Mouse (Mus musculus) C2C12 (cell line): Measurements from ENCODE around the gene Col9a3. TPM values are rescaled to one million over a fixed set of nuclear protein-coding genes. Genes with fewer than 3 reads are reported as not detected.

Source experiments
- H3K27me3 ChIP-seq: one replicate; pipeline ENCODE4 v1.6.1; 2011; ENCODE audit not compliant: control insufficient read depth, insufficient read depth, insufficient read length
- H3K36me3 ChIP-seq: one replicate; pipeline ENCODE4 v1.6.1; 2011; ENCODE audit not compliant: control insufficient read depth, insufficient read depth
- H3K4me3 ChIP-seq: one replicate; pipeline ENCODE4 v1.5.1; 2011; ENCODE audit warnings: mild to moderate bottlenecking, control low read depth; ENCODE audit not compliant: poor library complexity, insufficient read depth, severe bottlenecking
- H3K79me2 ChIP-seq: one replicate; pipeline ENCODE4 v1.6.1; 2011; ENCODE audit not compliant: control insufficient read depth, insufficient read depth
- H3K79me3 ChIP-seq: one replicate; pipeline ENCODE4 v1.6.1; 2011; ENCODE audit warnings: low read depth, control low read depth
- H3ac ChIP-seq: one replicate; pipeline ENCODE3; 2011; ENCODE audit warnings: low read depth; ENCODE audit not compliant: control insufficient read depth, insufficient read length
- CEBPB ChIP-seq: IDR thresholded peaks from one replicate; pipeline ENCODE4 v1.6.1; 2011; ENCODE audit warnings: low read depth, mild to moderate bottlenecking, control low read depth, moderate library complexity
- CTCF ChIP-seq: IDR thresholded peaks from one replicate; pipeline ENCODE4 v1.5.1; 2011; ENCODE audit not compliant: control insufficient read depth, insufficient read depth, insufficient read length
- FOSL1 ChIP-seq: IDR thresholded peaks from one replicate; pipeline ENCODE4 v1.8.0; 2011; ENCODE audit warnings: mild to moderate bottlenecking, low read length; ENCODE audit not compliant: poor library complexity, insufficient read depth, severe bottlenecking
- MAX ChIP-seq: IDR thresholded peaks from one replicate; pipeline ENCODE4 v1.6.1; 2011; ENCODE audit warnings: mild to moderate bottlenecking, control low read depth
- MYOD1 ChIP-seq: IDR thresholded peaks from one replicate; pipeline ENCODE4 v1.6.1; 2011; ENCODE audit warnings: low read depth; ENCODE audit not compliant: control insufficient read depth, insufficient read length
- MYOG ChIP-seq: IDR thresholded peaks from one replicate; pipeline ENCODE4 v1.6.1; 2011; ENCODE audit not compliant: control insufficient read depth, insufficient read length; ENCODE audit errors: extremely low read depth
- USF1 ChIP-seq: IDR thresholded peaks from one replicate; pipeline ENCODE4 v1.6.1; 2011; ENCODE audit warnings: low read depth, mild to moderate bottlenecking, control low read depth, moderate library complexity
- long read RNA-seq, 2 experiments: library from polyadenylated mRNA; unstranded; transcript quantifications; one replicate each; pipeline ENCODE4 v2.0.0; 2019 to 2020
- polyA plus RNA-seq: library from polyadenylated mRNA; unstranded; fragments of >200 nt; fragmentation: generic; extraction: Trizol; gene quantifications from one replicate; pipeline ENCODE4 v1.2.1, GENCODE M21; 2012; ENCODE audit warnings: missing spikeins

Gene Col9a3
- 0.21 TPM for polyA plus RNA-seq
- long read RNA-seq, experiment 1, result 0 reads
- long read RNA-seq, experiment 2, result 0 reads

DNA sequence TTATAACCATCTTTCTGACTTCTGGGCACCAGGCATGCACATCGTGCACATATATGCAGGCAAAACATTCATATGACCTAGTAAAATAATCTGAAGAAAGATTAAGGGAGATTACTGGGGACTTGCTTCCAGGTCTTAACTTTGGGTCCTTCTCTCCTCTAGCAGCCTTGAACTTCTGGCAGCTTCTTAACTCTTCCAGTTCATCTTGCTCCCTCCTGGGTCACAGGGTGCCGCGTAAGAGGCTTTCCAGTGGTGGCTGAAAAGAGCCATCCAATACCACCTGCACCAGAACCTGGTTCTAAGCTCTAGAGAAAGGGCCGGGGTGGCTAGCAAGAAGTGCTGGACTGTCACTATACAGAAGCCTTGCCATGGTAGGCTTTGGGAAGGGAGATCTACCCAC is at the start of gene Col9a3:
TSS of gene Col9a3 (plus strand) at position 301 of the 400 bp plus-strand sequence.
- no peak within 1 kb of the TSS for H3K4me3 ChIP-seq
- no peaks in the 10 kb centered on the region for H3K27me3 ChIP-seq

GRCm38 (mm10) chr2:180552340-180552739 is 45.2 kb upstream of the Col9a3 start:
- peaks cover 41% of the 10 kb centered on the region for H3K27me3 ChIP-seq
- H3K79me2 ChIP-seq, result no peaks in the 10 kb centered on the region
- no peaks in the 10 kb centered on the region for H3K36me3 ChIP-seq
- H3K4me3 ChIP-seq, result no peak overlapping the region
- H3ac ChIP-seq, result no peak overlapping the region
- no peaks in the 10 kb centered on the region for H3K79me3 ChIP-seq
- TF ChIP-seq USF1, result no peak
- TF ChIP-seq CEBPB, result no peak
- no peak for TF ChIP-seq MYOG
- no peak for TF ChIP-seq CTCF
- TF ChIP-seq FOSL1, result no peak
- TF ChIP-seq MYOD1, result no peak
- no peak for TF ChIP-seq MAX

More for the DNA sequence above, at the start of gene Col9a3:
- TF ChIP-seq CEBPB (no peak), MYOD1 (no peak), FOSL1 (no peak), MYOG (no peak)
- no peak within 1 kb of the TSS for H3ac ChIP-seq
- no peaks in the 10 kb centered on the region for H3K79me3 ChIP-seq
- no peaks in the 10 kb centered on the region for H3K79me2 ChIP-seq
- peaks cover 18% of the 10 kb centered on the region for H3K36me3 ChIP-seq

DNA sequence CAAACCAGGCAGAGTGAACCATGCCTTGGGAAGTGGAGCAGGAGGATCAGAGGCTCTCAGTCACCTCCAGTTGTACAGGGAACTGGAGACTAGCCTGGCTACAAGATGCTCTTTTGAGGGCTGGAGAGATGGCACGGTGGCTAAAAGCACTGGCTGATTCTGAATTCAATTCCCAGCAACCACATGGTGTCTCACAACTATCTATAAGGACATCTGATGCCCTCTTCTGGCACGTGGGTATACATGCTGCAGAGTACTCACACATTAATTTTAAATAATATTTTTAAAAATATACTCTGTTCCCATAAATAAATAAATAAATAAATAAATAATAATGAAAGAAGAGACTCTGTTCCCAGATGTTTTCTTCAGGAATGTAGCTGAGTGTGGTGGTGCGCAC is 42.4 kb upstream of the Col9a3 start:
- Histone ChIP-seq H3K79me2 (no peaks in the 10 kb centered on the region), H3K27me3 (peaks cover 27% of the 10 kb centered on the region), H3K4me3 (no peak overlapping the region), H3ac (no peak overlapping the region), H3K36me3 (no peaks in the 10 kb centered on the region), H3K79me3 (no peaks in the 10 kb centered on the region)
- peak; percentile 2 for TF ChIP-seq CTCF
- TF ChIP-seq MAX, result no peak

- no peaks in the 10 kb centered on the region for H3K36me3 ChIP-seq
- H3K79me2 ChIP-seq, result no peaks in the 10 kb centered on the region
- no peak overlapping the region for H3ac ChIP-seq
- H3K4me3 ChIP-seq, result no peak overlapping the region
- H3K79me3 ChIP-seq, result no peaks in the 10 kb centered on the region
- TF ChIP-seq CEBPB (no peak), USF1 (no peak)
- peaks cover 14% of the 10 kb centered on the region for H3K27me3 ChIP-seq
Observed at GRCm38 (mm10) chr2:180556470-180556869, 41.1 kb upstream of the Col9a3 start.

DNA sequence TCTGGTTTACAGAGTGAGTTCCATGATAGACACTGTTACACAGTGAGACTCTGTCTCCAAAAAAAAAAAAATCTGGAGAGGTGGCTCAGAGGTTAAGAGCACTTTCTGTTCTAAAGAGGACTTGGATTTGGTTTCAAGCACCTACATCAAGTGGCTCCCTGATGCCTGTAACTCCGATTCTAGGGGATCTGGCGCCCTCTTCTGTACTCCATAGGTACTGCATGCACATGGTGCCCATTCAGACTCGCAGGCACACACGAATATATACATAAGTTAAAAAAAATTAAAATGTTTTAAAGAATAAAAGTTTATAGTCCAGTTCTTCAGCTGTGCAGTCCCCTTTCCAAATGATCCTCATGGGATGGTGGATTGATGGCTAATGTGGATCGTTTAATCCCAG is 37.3 kb upstream of the Col9a3 start:
- H3K4me3 ChIP-seq, result no peak overlapping the region
- no peaks in the 10 kb centered on the region for H3K36me3 ChIP-seq
- H3K27me3 ChIP-seq, result peaks cover 27% of the 10 kb centered on the region
- H3ac ChIP-seq, result no peak overlapping the region
- no peaks in the 10 kb centered on the region for H3K79me3 ChIP-seq
- no peaks in the 10 kb centered on the region for H3K79me2 ChIP-seq
- TF ChIP-seq MYOG, result no peak
- no peak for TF ChIP-seq MAX
- no peak for TF ChIP-seq CTCF
- no peak for TF ChIP-seq FOSL1
- no peak for TF ChIP-seq USF1
- no peak for TF ChIP-seq CEBPB
- TF ChIP-seq MYOD1, result no peak

DNA sequence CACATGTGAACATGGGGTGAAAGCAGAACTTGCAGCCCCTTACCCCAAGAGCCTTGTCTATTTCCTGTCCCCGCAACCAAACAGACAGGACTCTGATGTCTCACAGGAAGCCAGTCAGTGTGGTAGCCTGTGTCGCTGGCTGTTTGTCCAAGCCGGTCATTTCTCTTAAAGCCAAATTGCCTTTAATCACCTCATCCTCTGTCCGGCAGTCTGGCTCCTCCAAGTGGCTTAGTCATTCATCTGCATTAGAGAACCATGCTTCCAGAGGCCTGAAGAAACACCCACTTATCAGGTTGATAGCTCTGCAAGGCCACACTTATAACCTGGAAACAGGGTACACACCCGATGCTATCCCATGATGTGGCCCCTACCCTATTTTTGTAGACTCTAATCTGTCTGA is 35.4 kb upstream of the Col9a3 start:
- no peaks in the 10 kb centered on the region for H3K79me3 ChIP-seq

More for the DNA sequence above, 35.4 kb upstream of the Col9a3 start:
- H3ac ChIP-seq, result no peak overlapping the region
- H3K79me2 ChIP-seq, result no peaks in the 10 kb centered on the region
- H3K4me3 ChIP-seq, result no peak overlapping the region
- H3K27me3 ChIP-seq, result peaks cover 28% of the 10 kb centered on the region
- no peaks in the 10 kb centered on the region for H3K36me3 ChIP-seq
- TF ChIP-seq CTCF, result no peak
- no peak for TF ChIP-seq FOSL1
- no peak for TF ChIP-seq MAX
- TF ChIP-seq USF1, result no peak
- no peak for TF ChIP-seq MYOD1
- no peak for TF ChIP-seq MYOG
- no peak for TF ChIP-seq CEBPB
